Mouse (Mus musculus) forebrain, embryonic 13.5 days (tissue): ENCODE measurements at regions not wholly inside any gene's neighbourhood (a gene's known extent, or its start where the extent isn't known, plus 50 kb on each side); places are given as distances from the start of the nearest gene placed in this dataset.

ENCODE experiments used
- ATAC-seq: fragments of 200-750 bp; cut with Nextera tagmentation; 2 replicates; pipeline ENCODE4 v1.8.0; 2017
- H3K27ac ChIP-seq: fragments of 300-500 bp; sonication (generic); 2 replicates; pipeline ENCODE4 v1.5.1; 2015; ENCODE audit warnings: inconsistent platforms, mild to moderate bottlenecking, moderate library complexity
- H3K27me3 ChIP-seq: fragments of 300-500 bp; sonication (generic); 2 replicates; pipeline ENCODE4 v1.6.1; 2015; ENCODE audit warnings: mild to moderate bottlenecking, inconsistent platforms
- H3K36me3 ChIP-seq: fragments of 300-500 bp; sonication (generic); 2 replicates; pipeline ENCODE4 v1.6.1; 2015; ENCODE audit warnings: mild to moderate bottlenecking, inconsistent platforms; ENCODE audit not compliant: poor library complexity, severe bottlenecking
- H3K4me1 ChIP-seq: fragments of 300-500 bp; sonication (generic); 2 replicates; pipeline ENCODE4 v1.6.1; 2015; ENCODE audit warnings: inconsistent platforms
- H3K4me2 ChIP-seq: fragments of 300-500 bp; sonication (generic); 2 replicates; pipeline ENCODE4 v1.6.1; 2015; ENCODE audit warnings: inconsistent platforms, mild to moderate bottlenecking, moderate library complexity
- H3K4me3 ChIP-seq: fragments of 300-500 bp; sonication (generic); 2 replicates; pipeline ENCODE4 v1.5.1; 2015; ENCODE audit warnings: mild to moderate bottlenecking, inconsistent platforms
- H3K9ac ChIP-seq: fragments of 300-500 bp; sonication (generic); 2 replicates; pipeline ENCODE4 v1.6.1; 2015; ENCODE audit warnings: mild to moderate bottlenecking, inconsistent platforms
- H3K9me3 ChIP-seq: fragments of 300-500 bp; sonication (generic); replicated peaks from 2 replicates; pipeline ENCODE4 v1.6.1; 2016; ENCODE audit warnings: inconsistent platforms
- WGBS: fragments of 180-500 bp; shearing (Covaris S2); methylation state at CpG from one replicate; pipeline ENCODE4 v1.1.7; 2015; 5-methylcytosine and 5-hydroxymethylcytosine counted together

GRCm38 (mm10) chr10:23541914-23542313, 191.3 kb upstream of the Eya4 start:
- no peaks in the 10 kb centered on the region for H3K36me3 ChIP-seq
- H3K27me3 ChIP-seq = no peaks in the 10 kb centered on the region
- ATAC-seq = no peak
- WGBS = 53% methylated on average over 5 of the region's 5 CpGs
- no peak overlapping the region for H3K4me2 ChIP-seq
- H3K9ac ChIP-seq = no peak overlapping the region
- H3K4me1 ChIP-seq = no peaks in the 10 kb centered on the region
- H3K4me3 ChIP-seq = no peak overlapping the region
- H3K9me3 ChIP-seq = no peaks in the 10 kb centered on the region
- no peak overlapping the region for H3K27ac ChIP-seq

- Histone ChIP-seq H3K4me3 (no peak overlapping the region), H3K4me1 (no peaks in the 10 kb centered on the region), H3K4me2 (no peak overlapping the region), H3K9me3 (no peaks in the 10 kb centered on the region), H3K27ac (no peak overlapping the region), H3K9ac (no peak overlapping the region), H3K36me3 (no peaks in the 10 kb centered on the region), H3K27me3 (no peaks in the 10 kb centered on the region)
- no peak for ATAC-seq
Observed at GRCm38 (mm10) chr10:23534636-23535035, 184.1 kb upstream of the Eya4 start.

- WGBS = 93% methylated on average over 17 of the region's 17 CpGs
- H3K4me3 ChIP-seq = no peak overlapping the region
- H3K4me1 ChIP-seq = no peaks in the 10 kb centered on the region
- H3K27ac ChIP-seq = no peak overlapping the region
- H3K9me3 ChIP-seq = no peaks in the 10 kb centered on the region
- no peak for ATAC-seq
- no peak overlapping the region for H3K9ac ChIP-seq
- no peaks in the 10 kb centered on the region for H3K36me3 ChIP-seq
- H3K27me3 ChIP-seq = no peaks in the 10 kb centered on the region
- no peak overlapping the region for H3K4me2 ChIP-seq
Observed at GRCm38 (mm10) chr10:23531964-23532758, 181.6 kb upstream of the Eya4 start.

- Histone ChIP-seq H3K9ac (no peak overlapping the region), H3K4me2 (no peak overlapping the region), H3K36me3 (no peaks in the 10 kb centered on the region), H3K9me3 (no peaks in the 10 kb centered on the region), H3K27ac (no peak overlapping the region), H3K4me1 (no peaks in the 10 kb centered on the region), H3K4me3 (no peak overlapping the region), H3K27me3 (no peaks in the 10 kb centered on the region)
- ATAC-seq = no peak
- 88% methylated on average over 3 of the region's 3 CpGs for WGBS
Observed at GRCm38 (mm10) chr10:23530715-23531114, 180.1 kb upstream of the Eya4 start.

GRCm38 (mm10) chr10:23526796-23527195, 176.2 kb upstream of the Eya4 start:
- Histone ChIP-seq H3K9me3 (no peaks in the 10 kb centered on the region), H3K27ac (no peak overlapping the region), H3K4me2 (no peak overlapping the region), H3K27me3 (no peaks in the 10 kb centered on the region), H3K9ac (no peak overlapping the region), H3K4me3 (no peak overlapping the region), H3K4me1 (no peaks in the 10 kb centered on the region), H3K36me3 (no peaks in the 10 kb centered on the region)
- ATAC-seq = no peak

- no peaks in the 10 kb centered on the region for H3K4me1 ChIP-seq
- no peaks in the 10 kb centered on the region for H3K36me3 ChIP-seq
- H3K9ac ChIP-seq = no peak overlapping the region
- no peak for ATAC-seq
- H3K9me3 ChIP-seq = no peaks in the 10 kb centered on the region
- H3K27ac ChIP-seq = no peak overlapping the region
- H3K4me3 ChIP-seq = no peak overlapping the region
- H3K4me2 ChIP-seq = no peak overlapping the region
- 67% methylated on average over 1 of the region's 1 CpGs for WGBS
- H3K27me3 ChIP-seq = no peaks in the 10 kb centered on the region
Observed at GRCm38 (mm10) chr10:23522664-23523063, 172.1 kb upstream of the Eya4 start.

- WGBS = 92% methylated on average over 7 of the region's 7 CpGs
Observed at GRCm38 (mm10) chr10:23493647-23494046, 143.1 kb upstream of the Eya4 start.

GRCm38 (mm10) chr10:23492971-23493370, 142.4 kb upstream of the Eya4 start:
- Histone ChIP-seq H3K9ac (no peak overlapping the region), H3K4me3 (no peak overlapping the region), H3K4me1 (no peaks in the 10 kb centered on the region), H3K9me3 (no peaks in the 10 kb centered on the region), H3K36me3 (no peaks in the 10 kb centered on the region), H3K27ac (no peak overlapping the region), H3K27me3 (no peaks in the 10 kb centered on the region), H3K4me2 (no peak overlapping the region)
- no peak for ATAC-seq
- 69% methylated on average over 5 of the region's 5 CpGs for WGBS

More at GRCm38 (mm10) chr10:23493647-23494046, 143.1 kb upstream of the Eya4 start:
- ATAC-seq = no peak
- Histone ChIP-seq H3K4me3 (no peak overlapping the region), H3K9me3 (no peaks in the 10 kb centered on the region), H3K27ac (no peak overlapping the region), H3K4me1 (no peaks in the 10 kb centered on the region), H3K36me3 (no peaks in the 10 kb centered on the region), H3K27me3 (no peaks in the 10 kb centered on the region), H3K4me2 (no peak overlapping the region), H3K9ac (no peak overlapping the region)

GRCm38 (mm10) chr10:23488996-23489395, 138.4 kb upstream of the Eya4 start:
- Histone ChIP-seq H3K4me1 (no peaks in the 10 kb centered on the region), H3K4me3 (no peak overlapping the region), H3K27ac (no peak overlapping the region), H3K36me3 (no peaks in the 10 kb centered on the region), H3K4me2 (no peak overlapping the region), H3K9me3 (no peaks in the 10 kb centered on the region), H3K27me3 (no peaks in the 10 kb centered on the region), H3K9ac (no peak overlapping the region)
- no peak for ATAC-seq
- 85% methylated on average over 3 of the region's 3 CpGs for WGBS

GRCm38 (mm10) chr10:23480474-23480873, 129.9 kb upstream of the Eya4 start:
- Histone ChIP-seq H3K4me2 (no peak overlapping the region), H3K4me3 (no peak overlapping the region), H3K9me3 (no peaks in the 10 kb centered on the region), H3K4me1 (no peaks in the 10 kb centered on the region), H3K36me3 (no peaks in the 10 kb centered on the region), H3K9ac (no peak overlapping the region), H3K27me3 (no peaks in the 10 kb centered on the region), H3K27ac (no peak overlapping the region)
- no peak for ATAC-seq

- no peaks in the 10 kb centered on the region for H3K36me3 ChIP-seq
- H3K4me1 ChIP-seq = no peaks in the 10 kb centered on the region
- no peak overlapping the region for H3K9ac ChIP-seq
- H3K27ac ChIP-seq = no peak overlapping the region
- no peak for ATAC-seq
- 92% methylated on average over 2 of the region's 2 CpGs for WGBS
- H3K27me3 ChIP-seq = no peaks in the 10 kb centered on the region
- H3K9me3 ChIP-seq = no peaks in the 10 kb centered on the region
- no peak overlapping the region for H3K4me3 ChIP-seq
- H3K4me2 ChIP-seq = no peak overlapping the region
Observed at GRCm38 (mm10) chr10:23478902-23479301, 128.3 kb upstream of the Eya4 start.

- WGBS = 87% methylated on average over 4 of the region's 4 CpGs
- Histone ChIP-seq H3K27ac (no peak overlapping the region), H3K9ac (no peak overlapping the region), H3K4me2 (no peak overlapping the region), H3K36me3 (no peaks in the 10 kb centered on the region), H3K27me3 (no peaks in the 10 kb centered on the region), H3K4me1 (no peaks in the 10 kb centered on the region), H3K9me3 (no peaks in the 10 kb centered on the region), H3K4me3 (no peak overlapping the region)
- no peak for ATAC-seq
Observed at GRCm38 (mm10) chr10:23477104-23477503, 126.5 kb upstream of the Eya4 start.

- no peak overlapping the region for H3K27ac ChIP-seq
- no peaks in the 10 kb centered on the region for H3K27me3 ChIP-seq
- H3K4me2 ChIP-seq = no peak overlapping the region
- H3K4me3 ChIP-seq = no peak overlapping the region
- ATAC-seq = no peak
- peaks cover 10% of the 10 kb centered on the region; the same call in 1 of the 2 replicates for H3K4me1 ChIP-seq
- no peaks in the 10 kb centered on the region for H3K9me3 ChIP-seq
- WGBS = 88% methylated on average over 3 of the region's 3 CpGs
- H3K9ac ChIP-seq = no peak overlapping the region
- no peaks in the 10 kb centered on the region for H3K36me3 ChIP-seq
Observed at GRCm38 (mm10) chr10:23450997-23451396, 100.4 kb upstream of the Eya4 start.
